Mouse (Mus musculus): ENCODE measurements at regions not wholly inside any gene's neighbourhood (a gene's known extent, or its start where the extent isn't known, plus 50 kb on each side); places are given as distances from the start of the nearest gene placed in this dataset.

- no peak overlapping the region for H3K9ac ChIP-seq (ENCODE audit: low read length)
- H3K4me2 ChIP-seq (ENCODE audit: low read length) = no peak overlapping the region
- no peak for ATAC-seq (ENCODE audit: insufficient number of reproducible peaks, insufficient read depth, low FRiP score, low read depth)
- H3K4me3 ChIP-seq (ENCODE audit: control insufficient read depth in 1 of 2, insufficient read depth in 1 of 2, low read depth in 1 of 2, low read length in 2 of 2) = no peak overlapping the region
- no peaks in the 10 kb centered on the region for H3K36me3 ChIP-seq (ENCODE audit: control insufficient read depth, insufficient read depth, low read length)
- no peaks in the 10 kb centered on the region for H3K9me3 ChIP-seq (ENCODE audit: control insufficient read depth, low read length)
- 0 out of 4 replicates have a peak, but pooled peaks cover 0 to 4% of the 10 kb centered on the region in 2 experiments for H3K4me1 ChIP-seq (ENCODE audit: control insufficient read depth in 2 of 2, insufficient read depth in 2 of 2, low read length in 2 of 2)
- WGBS = 23% methylated on average over 3 of the region's 3 CpGs
- H3K27ac ChIP-seq (replicated peaks in 1 of 2; ENCODE audit: control insufficient read depth in 1 of 2, insufficient read depth in 1 of 2, low read depth in 2 of 2, low read length in 2 of 2) = no peak overlapping the region
- no peaks in the 10 kb centered on the region for H3K27me3 ChIP-seq (ENCODE audit: control insufficient read depth, insufficient read depth, low read length)
Observed at GRCm38 (mm10) chr4:9935949-9936348, 938.3 kb upstream of the 2610301B20Rik start.

- ATAC-seq (ENCODE audit: insufficient number of reproducible peaks, insufficient read depth, low FRiP score, low read depth) = no peak
- H3K27me3 ChIP-seq (ENCODE audit: control insufficient read depth, insufficient read depth, low read length) = no peaks in the 10 kb centered on the region
- H3K9me3 ChIP-seq (ENCODE audit: control insufficient read depth, low read length) = no peaks in the 10 kb centered on the region
- no peak overlapping the region for H3K27ac ChIP-seq (replicated peaks in 1 of 2; ENCODE audit: control insufficient read depth in 1 of 2, insufficient read depth in 1 of 2, low read depth in 2 of 2, low read length in 2 of 2)
- no peaks in the 10 kb centered on the region for H3K4me1 ChIP-seq (ENCODE audit: control insufficient read depth in 2 of 2, insufficient read depth in 2 of 2, low read length in 2 of 2)
- no peak overlapping the region for H3K4me3 ChIP-seq (ENCODE audit: control insufficient read depth in 1 of 2, insufficient read depth in 1 of 2, low read depth in 1 of 2, low read length in 2 of 2)
- no peak overlapping the region for H3K4me2 ChIP-seq (ENCODE audit: low read length)
- H3K36me3 ChIP-seq (ENCODE audit: control insufficient read depth, insufficient read depth, low read length) = no peaks in the 10 kb centered on the region
- H3K9ac ChIP-seq (ENCODE audit: low read length) = no peak overlapping the region
- 78% methylated on average over 4 of the region's 4 CpGs for WGBS
Observed at GRCm38 (mm10) chr4:9951441-9951840, 922.9 kb upstream of the 2610301B20Rik start.

- no peaks in the 10 kb centered on the region for H3K9me3 ChIP-seq (ENCODE audit: control insufficient read depth, low read length)
- ATAC-seq (ENCODE audit: insufficient number of reproducible peaks, insufficient read depth, low FRiP score, low read depth) = no peak
- H3K4me1 ChIP-seq (ENCODE audit: control insufficient read depth in 2 of 2, insufficient read depth in 2 of 2, low read length in 2 of 2) = no peaks in the 10 kb centered on the region
- H3K27me3 ChIP-seq (ENCODE audit: control insufficient read depth, insufficient read depth, low read length) = no peaks in the 10 kb centered on the region
- no peak overlapping the region for H3K4me3 ChIP-seq (ENCODE audit: control insufficient read depth in 1 of 2, insufficient read depth in 1 of 2, low read depth in 1 of 2, low read length in 2 of 2)
- no peak overlapping the region for H3K9ac ChIP-seq (ENCODE audit: low read length)
- H3K4me2 ChIP-seq (ENCODE audit: low read length) = no peak overlapping the region
- H3K36me3 ChIP-seq (ENCODE audit: control insufficient read depth, insufficient read depth, low read length) = no peaks in the 10 kb centered on the region
- H3K27ac ChIP-seq (replicated peaks in 1 of 2; ENCODE audit: control insufficient read depth in 1 of 2, insufficient read depth in 1 of 2, low read depth in 2 of 2, low read length in 2 of 2) = no peak overlapping the region
Observed at GRCm38 (mm10) chr4:9974631-9975030, 899.7 kb upstream of the 2610301B20Rik start.

- Histone ChIP-seq H3K27me3 (ENCODE audit: control insufficient read depth, insufficient read depth, low read length) (no peaks in the 10 kb centered on the region), H3K9ac (ENCODE audit: low read length) (no peak overlapping the region), H3K4me1 (ENCODE audit: control insufficient read depth in 2 of 2, insufficient read depth in 2 of 2, low read length in 2 of 2) (no peaks in the 10 kb centered on the region), H3K36me3 (ENCODE audit: control insufficient read depth, insufficient read depth, low read length) (no peaks in the 10 kb centered on the region), H3K27ac (replicated peaks in 1 of 2; ENCODE audit: control insufficient read depth in 1 of 2, insufficient read depth in 1 of 2, low read depth in 2 of 2, low read length in 2 of 2) (no peak overlapping the region), H3K4me2 (ENCODE audit: low read length) (no peak overlapping the region), H3K4me3 (ENCODE audit: control insufficient read depth in 1 of 2, insufficient read depth in 1 of 2, low read depth in 1 of 2, low read length in 2 of 2) (no peak overlapping the region), H3K9me3 (ENCODE audit: control insufficient read depth, low read length) (no peaks in the 10 kb centered on the region)
- 71% methylated on average over 3 of the region's 3 CpGs for WGBS
- ATAC-seq (ENCODE audit: insufficient number of reproducible peaks, insufficient read depth, low FRiP score, low read depth) = no peak
Observed at GRCm38 (mm10) chr4:9981354-9982040, 892.8 kb upstream of the 2610301B20Rik start.

GRCm38 (mm10) chr4:9982786-9983525, 891.3 kb upstream of the 2610301B20Rik start:
- Histone ChIP-seq H3K27me3 (ENCODE audit: control insufficient read depth, insufficient read depth, low read length) (no peaks in the 10 kb centered on the region), H3K27ac (replicated peaks in 1 of 2; ENCODE audit: control insufficient read depth in 1 of 2, insufficient read depth in 1 of 2, low read depth in 2 of 2, low read length in 2 of 2) (no peak overlapping the region), H3K4me2 (ENCODE audit: low read length) (no peak overlapping the region), H3K4me1 (ENCODE audit: control insufficient read depth in 2 of 2, insufficient read depth in 2 of 2, low read length in 2 of 2) (no peaks in the 10 kb centered on the region), H3K36me3 (ENCODE audit: control insufficient read depth, insufficient read depth, low read length) (no peaks in the 10 kb centered on the region), H3K9me3 (ENCODE audit: control insufficient read depth, low read length) (no peaks in the 10 kb centered on the region), H3K4me3 (ENCODE audit: control insufficient read depth in 1 of 2, insufficient read depth in 1 of 2, low read depth in 1 of 2, low read length in 2 of 2) (no peak overlapping the region), H3K9ac (ENCODE audit: low read length) (no peak overlapping the region)
- 48% methylated on average over 7 of the region's 7 CpGs for WGBS
- ATAC-seq (ENCODE audit: insufficient number of reproducible peaks, insufficient read depth, low FRiP score, low read depth) = no peak

GRCm38 (mm10) chr4:9993871-9994270, 880.4 kb upstream of the 2610301B20Rik start:
- H3K4me3 ChIP-seq (ENCODE audit: control insufficient read depth in 1 of 2, insufficient read depth in 1 of 2, low read depth in 1 of 2, low read length in 2 of 2) = no peak overlapping the region
- no peaks in the 10 kb centered on the region for H3K9me3 ChIP-seq (ENCODE audit: control insufficient read depth, low read length)
- no peak overlapping the region for H3K9ac ChIP-seq (ENCODE audit: low read length)
- no peak overlapping the region for H3K27ac ChIP-seq (replicated peaks in 1 of 2; ENCODE audit: control insufficient read depth in 1 of 2, insufficient read depth in 1 of 2, low read depth in 2 of 2, low read length in 2 of 2)
- ATAC-seq (ENCODE audit: insufficient number of reproducible peaks, insufficient read depth, low FRiP score, low read depth) = no peak
- no peaks in the 10 kb centered on the region for H3K4me1 ChIP-seq (ENCODE audit: control insufficient read depth in 2 of 2, insufficient read depth in 2 of 2, low read length in 2 of 2)
- H3K27me3 ChIP-seq (ENCODE audit: control insufficient read depth, insufficient read depth, low read length) = no peaks in the 10 kb centered on the region
- no peak overlapping the region for H3K4me2 ChIP-seq (ENCODE audit: low read length)
- no peaks in the 10 kb centered on the region for H3K36me3 ChIP-seq (ENCODE audit: control insufficient read depth, insufficient read depth, low read length)
- 25% methylated on average over 1 of the region's 1 CpGs for WGBS

GRCm38 (mm10) chr4:9994466-9994865, 879.8 kb upstream of the 2610301B20Rik start:
- Histone ChIP-seq H3K9me3 (ENCODE audit: control insufficient read depth, low read length) (no peaks in the 10 kb centered on the region), H3K4me1 (ENCODE audit: control insufficient read depth in 2 of 2, insufficient read depth in 2 of 2, low read length in 2 of 2) (no peaks in the 10 kb centered on the region), H3K4me2 (ENCODE audit: low read length) (no peak overlapping the region), H3K27ac (replicated peaks in 1 of 2; ENCODE audit: control insufficient read depth in 1 of 2, insufficient read depth in 1 of 2, low read depth in 2 of 2, low read length in 2 of 2) (no peak overlapping the region), H3K9ac (ENCODE audit: low read length) (no peak overlapping the region), H3K27me3 (ENCODE audit: control insufficient read depth, insufficient read depth, low read length) (no peaks in the 10 kb centered on the region), H3K36me3 (ENCODE audit: control insufficient read depth, insufficient read depth, low read length) (no peaks in the 10 kb centered on the region), H3K4me3 (ENCODE audit: control insufficient read depth in 1 of 2, insufficient read depth in 1 of 2, low read depth in 1 of 2, low read length in 2 of 2) (no peak overlapping the region)
- 50% methylated on average over 1 of the region's 1 CpGs for WGBS
- ATAC-seq (ENCODE audit: insufficient number of reproducible peaks, insufficient read depth, low FRiP score, low read depth) = no peak
